Mouse (Mus musculus) brain, embryonic 14.5 days (tissue): ENCODE results near the gene Pomt2.

ENCODE experiments used
- CTCF ChIP-seq: fragments of 200-500 bp; IDR thresholded peaks from 2 replicates; pipeline ENCODE4 v1.5.1; 2012; ENCODE audit warnings: inconsistent platforms, mild to moderate bottlenecking, moderate library complexity, borderline replicate concordance; ENCODE audit not compliant: insufficient read depth, insufficient read length; ENCODE audit errors: extremely low read depth
- POLR2A ChIP-seq: fragments of 200-500 bp; IDR thresholded peaks from 2 replicates; pipeline ENCODE4 v1.6.1; 2012; ENCODE audit warnings: mild to moderate bottlenecking, inconsistent platforms, borderline replicate concordance; ENCODE audit not compliant: poor library complexity, insufficient read depth, insufficient read length, severe bottlenecking; ENCODE audit errors: extremely low read depth

GRCm38 (mm10) chr12:87157361-87157760 is 9.6 kb upstream of the Pomt2 start:
- TF ChIP-seq CTCF (no peak), POLR2A (no peak)
